Mouse (Mus musculus): ENCODE results near the gene Veph1.

The Veph1 gene

GRCm38 (mm10) chr3:66007632-66008401, 288.8 kb downstream of the Veph1 start:
- no peak for DNase-seq (ENCODE audit: low spot score)

DNA sequence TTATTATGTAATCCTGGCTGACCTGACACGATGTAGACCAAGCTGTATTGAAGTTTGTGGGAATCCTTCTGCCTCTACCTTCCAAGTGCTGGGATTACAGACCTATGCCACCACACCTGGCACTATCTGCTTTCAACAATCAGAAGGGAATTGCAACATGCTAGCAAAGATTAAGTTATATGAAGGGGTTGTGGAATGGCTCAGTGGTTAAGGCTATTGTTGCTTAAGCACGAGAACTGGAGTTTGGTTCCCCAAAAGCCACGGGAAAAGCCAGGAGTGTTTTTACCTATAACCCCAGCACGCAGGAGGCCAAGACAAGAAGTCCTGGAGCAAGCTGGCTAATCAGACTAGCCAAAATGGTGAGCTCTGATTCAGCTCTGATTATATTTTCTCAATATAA, 291.6 kb downstream of the Veph1 start:
- no peak for DNase-seq (ENCODE audit: low spot score)

DNA sequence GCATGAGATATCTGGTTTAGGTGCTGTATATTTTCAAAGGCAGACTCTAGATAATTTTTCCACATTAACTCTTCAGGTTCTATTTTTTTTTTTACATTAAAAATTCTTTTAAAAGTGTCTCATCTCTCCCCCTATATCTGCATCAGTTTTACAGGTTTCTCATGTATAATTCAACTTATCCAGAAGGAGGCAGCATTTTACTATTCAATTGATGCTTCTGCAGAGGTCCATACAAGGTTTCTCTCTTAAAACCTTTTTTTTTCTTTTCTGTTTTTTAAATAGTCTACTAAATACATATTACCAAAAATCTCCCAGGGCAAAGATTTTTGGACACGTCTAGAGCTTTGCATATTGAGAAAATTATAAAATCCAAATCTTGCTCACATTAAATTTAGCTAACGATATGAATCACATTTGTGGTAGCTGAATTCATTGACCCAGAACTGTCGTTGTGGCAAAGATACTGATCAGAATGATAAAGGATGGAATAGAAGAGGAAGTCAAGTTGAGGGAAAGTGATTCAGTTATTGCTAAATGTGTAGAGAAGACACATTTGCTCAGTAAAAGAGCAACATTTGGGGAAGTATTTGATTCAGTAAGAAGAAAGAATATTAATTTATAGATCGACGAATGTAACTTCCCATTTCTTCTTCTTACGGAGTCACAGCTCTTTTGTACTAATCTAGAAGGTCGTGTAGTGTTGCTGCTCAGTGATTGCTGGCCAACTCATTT, 292.3 kb downstream of the Veph1 start:
- no peak for DNase-seq (ENCODE audit: low spot score)
